Mouse (Mus musculus) brain, embryonic 14.5 days (tissue): Measurements from ENCODE around the gene Eif4g3. TPM values are rescaled to one million over a fixed set of nuclear protein-coding genes. Genes with fewer than 3 reads are reported as not detected.

Source experiments
- DNase-seq: peaks from one replicate; pipeline ENCODE4 v3.0.0-alpha.2; 2011; ENCODE audit warnings: low read depth
- CTCF ChIP-seq: fragments of 200-500 bp; IDR thresholded peaks from 2 replicates; pipeline ENCODE4 v1.5.1; 2012; ENCODE audit warnings: inconsistent platforms, mild to moderate bottlenecking, moderate library complexity, borderline replicate concordance; ENCODE audit not compliant: insufficient read depth, insufficient read length; ENCODE audit errors: extremely low read depth
- POLR2A ChIP-seq: fragments of 200-500 bp; IDR thresholded peaks from 2 replicates; pipeline ENCODE4 v1.6.1; 2012; ENCODE audit warnings: mild to moderate bottlenecking, inconsistent platforms, borderline replicate concordance; ENCODE audit not compliant: poor library complexity, insufficient read depth, insufficient read length, severe bottlenecking; ENCODE audit errors: extremely low read depth
- polyA plus RNA-seq: library from polyadenylated mRNA; depleted of rRNA; stranded (reverse); fragments of >200 nt; gene quantifications from 2 replicates; pipeline ENCODE4 v1.2.3, GENCODE M21; 2012

Gene Eif4g3
- polyA plus RNA-seq, 1 experiment: 149 TPM

DNA sequence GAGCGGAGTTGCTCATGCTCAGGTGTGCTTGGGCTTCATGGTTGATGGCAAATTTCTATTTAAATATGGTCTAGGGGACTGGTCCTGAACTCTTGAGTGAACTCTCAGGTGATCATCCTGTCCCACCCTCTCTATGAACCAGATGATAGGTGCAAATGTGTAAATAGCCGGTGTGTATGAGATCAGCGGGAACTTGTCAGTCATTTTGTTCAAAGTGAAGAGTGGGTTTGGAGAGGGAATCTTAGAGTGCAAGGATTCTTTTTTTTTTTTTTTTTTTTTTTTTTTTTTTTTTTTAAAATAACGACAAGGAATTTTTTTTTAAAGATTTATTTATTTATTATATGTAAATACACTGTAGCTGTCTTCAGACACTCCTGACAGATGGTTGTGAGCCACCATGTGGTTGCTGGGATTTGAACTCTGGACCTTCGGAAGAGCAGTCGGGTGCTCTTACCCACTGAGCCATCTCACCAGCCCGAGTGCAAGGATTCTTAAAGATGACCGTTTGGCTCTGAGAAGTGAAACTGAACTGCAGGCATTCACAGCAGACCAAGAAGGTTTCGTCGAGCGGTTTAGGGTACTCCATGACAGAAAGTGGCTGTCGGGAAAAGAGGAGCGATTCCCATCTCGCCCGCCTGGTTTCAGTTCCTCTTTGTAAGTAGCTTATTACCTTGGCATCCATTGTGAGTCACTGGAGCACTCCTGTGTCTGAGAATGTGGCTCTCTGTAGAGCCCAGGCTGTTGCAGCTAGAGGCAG, 21.1 kb downstream of the Eif4g3 start:
- TF ChIP-seq CTCF (no peak), POLR2A (no peak)
- no peak for DNase-seq

DNA sequence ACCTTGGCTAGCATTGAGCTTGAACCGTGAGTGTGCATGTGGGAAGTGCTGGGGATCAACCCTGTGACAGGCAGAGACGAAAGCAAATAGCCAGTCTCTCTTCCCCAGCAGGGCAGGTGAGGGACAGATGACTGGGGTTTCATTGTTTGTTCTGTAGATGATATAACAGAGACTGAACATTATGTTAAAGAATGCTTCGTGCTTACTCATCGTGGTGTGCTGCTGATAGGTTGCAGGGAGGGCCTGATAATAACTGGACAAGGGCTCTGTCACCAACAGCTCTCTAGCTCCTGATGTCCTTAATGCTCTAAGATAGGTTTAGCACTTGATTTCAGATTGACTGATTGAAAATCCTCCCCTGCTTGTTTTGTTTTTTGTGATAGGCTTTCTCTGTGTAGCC, 23.1 kb downstream of the Eif4g3 start:
- TF ChIP-seq POLR2A: no peak
- no peak for TF ChIP-seq CTCF
- no peak for DNase-seq

DNA sequence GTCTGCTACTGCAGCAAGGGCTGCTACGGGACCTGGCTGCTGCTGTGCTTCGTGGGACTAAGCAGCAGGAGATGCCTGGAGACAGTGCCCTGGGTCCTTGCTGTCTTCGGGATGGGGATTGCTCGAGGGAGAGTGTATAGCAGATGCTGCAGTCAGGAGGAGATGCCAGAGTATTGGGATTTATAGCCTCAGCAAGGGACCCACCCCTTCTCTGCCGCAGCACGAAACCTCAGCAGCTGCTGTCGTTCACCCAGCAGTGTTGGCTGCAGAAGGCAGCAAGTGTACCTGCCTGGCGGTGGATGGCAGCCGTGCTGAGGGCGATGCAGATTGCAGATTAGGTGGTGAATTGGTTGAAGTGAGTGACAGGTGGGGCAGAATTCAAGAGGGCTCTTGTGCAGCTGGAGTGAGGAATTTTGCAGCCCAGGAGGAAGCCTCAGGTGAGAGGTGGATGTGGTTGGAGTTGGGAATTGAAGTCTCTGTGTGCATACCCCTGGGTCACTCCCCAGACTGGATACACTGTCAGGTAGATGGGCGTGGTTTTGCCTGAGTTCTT, 24.3 kb downstream of the Eif4g3 start:
- DNase-seq: no peak
- TF ChIP-seq CTCF (no peak), POLR2A (no peak)

DNA sequence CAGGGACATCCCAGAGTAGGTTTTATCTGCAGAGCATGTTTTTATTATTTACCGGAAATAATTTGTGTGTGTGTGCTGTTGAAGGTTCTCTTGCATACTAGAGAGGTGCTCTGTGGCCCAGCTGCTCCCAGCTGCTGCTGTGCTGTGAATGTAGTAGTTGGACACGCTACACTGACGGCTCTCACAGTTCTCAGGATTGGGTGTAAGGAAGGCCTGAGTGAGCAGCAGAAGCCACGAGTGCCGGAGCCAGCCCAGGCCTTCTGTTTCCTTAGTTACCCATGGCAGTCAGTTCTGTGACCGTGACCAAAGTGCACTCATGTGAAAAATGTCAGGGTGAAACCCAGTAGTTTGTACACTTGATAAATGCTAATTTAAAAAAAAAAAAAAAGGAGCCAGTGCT, 25.2 kb downstream of the Eif4g3 start:
- DNase-seq: no peak
- no peak for TF ChIP-seq CTCF
- no peak for TF ChIP-seq POLR2A

DNA sequence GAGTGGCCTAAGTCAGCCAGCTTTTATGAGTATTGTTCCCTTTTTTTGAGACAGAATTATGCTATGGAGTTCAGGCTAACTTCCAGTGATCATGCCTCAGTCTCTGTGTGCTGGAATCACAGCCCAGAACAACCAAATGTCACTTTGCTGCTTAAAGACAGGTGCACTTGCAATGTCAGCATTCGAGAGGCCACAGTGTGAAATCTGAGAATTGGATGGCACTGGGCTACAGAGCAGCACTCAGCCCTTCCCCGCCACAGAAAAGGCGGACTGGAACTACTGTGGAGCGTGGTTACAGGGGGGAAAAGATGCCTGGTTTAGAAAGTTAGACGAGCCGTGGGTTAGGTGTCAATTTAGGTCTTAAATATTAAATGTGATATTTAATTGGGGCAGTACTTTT, 27.4 kb downstream of the Eif4g3 start:
- DNase-seq: no peak
- TF ChIP-seq CTCF (no peak), POLR2A (no peak)

DNA sequence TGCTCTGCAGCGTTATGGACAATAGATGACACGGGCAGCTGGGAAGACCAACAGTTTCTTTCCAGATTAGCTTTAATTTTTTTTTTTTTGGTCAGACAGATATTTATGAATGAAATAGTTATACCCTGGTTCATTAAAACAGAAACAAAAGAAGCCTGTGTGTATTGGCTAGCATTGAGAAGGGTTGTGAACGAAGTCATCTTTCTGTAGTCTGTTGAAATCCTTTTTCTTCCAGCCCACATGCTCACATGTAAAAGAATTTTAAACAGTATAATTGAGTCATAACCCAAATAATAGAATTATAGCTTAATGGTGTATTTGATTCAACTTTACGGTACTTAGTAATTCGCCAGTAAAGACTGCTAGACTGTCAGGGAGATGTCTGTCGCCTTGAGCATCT, 28.8 kb downstream of the Eif4g3 start:
- TF ChIP-seq CTCF (no peak), POLR2A (no peak)
- no peak for DNase-seq

DNA sequence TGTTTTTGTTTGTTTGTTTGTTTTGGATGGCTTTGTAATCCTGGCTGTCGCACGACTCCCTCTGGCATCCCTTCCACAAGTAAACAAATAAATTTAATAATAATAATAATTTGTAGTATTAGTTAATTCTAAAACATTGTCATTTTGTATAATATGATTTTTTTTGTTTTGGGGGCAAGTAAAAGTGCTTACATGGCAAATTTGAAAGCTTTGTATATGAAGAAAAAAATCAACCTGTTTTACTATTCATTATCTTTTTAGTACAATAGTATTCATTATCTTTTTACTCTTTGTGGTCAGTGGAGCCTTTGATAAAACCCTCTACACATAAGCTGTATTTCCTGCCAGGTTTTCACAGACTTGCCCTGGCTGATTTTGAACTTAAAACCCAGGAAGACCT, 29.9 kb downstream of the Eif4g3 start:
- DNase-seq: no peak
- no peak for TF ChIP-seq POLR2A
- TF ChIP-seq CTCF: no peak

DNA sequence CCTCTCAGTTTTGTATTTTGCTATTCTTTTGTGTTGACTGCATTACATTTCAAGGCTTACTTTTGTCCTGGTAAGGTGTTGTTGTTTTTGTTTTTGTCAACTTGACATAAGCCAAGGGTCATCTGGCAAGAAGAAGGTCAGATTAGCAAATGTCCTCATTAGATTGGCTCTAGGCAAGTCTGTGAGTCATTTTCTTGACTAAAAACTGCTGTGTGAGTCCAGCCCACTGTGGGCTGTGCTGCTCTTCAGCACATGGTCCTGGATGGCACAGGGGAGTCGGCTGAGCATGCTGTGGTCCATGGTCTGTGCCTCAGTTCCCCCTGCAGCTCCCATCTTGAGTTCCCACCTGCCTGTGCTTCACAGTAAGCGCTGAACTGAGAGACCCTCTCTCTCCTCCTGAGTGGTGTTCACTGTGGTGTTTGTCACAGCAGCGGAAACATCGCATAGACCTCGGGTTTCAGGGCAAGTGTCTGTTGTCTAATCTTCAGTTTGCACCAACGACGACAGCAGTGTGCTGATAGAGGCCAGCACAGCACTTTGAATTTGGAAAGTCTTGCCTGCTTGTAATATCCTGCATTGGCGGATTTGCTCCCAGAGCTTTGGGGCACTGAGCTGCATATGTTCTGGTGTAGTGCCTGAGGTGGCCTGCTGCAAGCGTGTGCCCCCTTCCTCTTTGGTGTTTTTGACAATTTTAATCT, 30.7 kb downstream of the Eif4g3 start:
- no peak for DNase-seq
- TF ChIP-seq CTCF: no peak
- no peak for TF ChIP-seq POLR2A

DNA sequence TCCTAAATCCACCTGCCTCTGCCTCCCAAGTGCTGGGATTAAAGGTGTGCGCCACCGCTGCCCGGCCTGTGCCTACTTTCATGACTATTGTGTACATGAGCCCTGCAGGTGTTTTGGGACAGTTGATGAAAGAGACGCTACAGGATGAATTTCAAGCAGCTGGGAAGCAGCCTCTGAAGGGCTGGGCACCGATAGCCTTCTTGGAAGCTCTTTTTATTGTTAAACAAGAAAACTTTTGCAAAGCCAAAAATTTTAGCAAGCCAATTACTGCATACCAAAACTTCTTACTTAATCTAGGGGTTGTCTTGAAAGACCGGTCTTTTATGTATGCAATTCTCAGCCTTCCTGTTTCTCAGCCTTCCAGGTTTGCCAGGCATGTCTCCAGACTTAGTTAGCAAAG, 36.3 kb downstream of the Eif4g3 start:
- no peak for TF ChIP-seq CTCF
- TF ChIP-seq POLR2A: no peak
- DNase-seq: no peak

DNA sequence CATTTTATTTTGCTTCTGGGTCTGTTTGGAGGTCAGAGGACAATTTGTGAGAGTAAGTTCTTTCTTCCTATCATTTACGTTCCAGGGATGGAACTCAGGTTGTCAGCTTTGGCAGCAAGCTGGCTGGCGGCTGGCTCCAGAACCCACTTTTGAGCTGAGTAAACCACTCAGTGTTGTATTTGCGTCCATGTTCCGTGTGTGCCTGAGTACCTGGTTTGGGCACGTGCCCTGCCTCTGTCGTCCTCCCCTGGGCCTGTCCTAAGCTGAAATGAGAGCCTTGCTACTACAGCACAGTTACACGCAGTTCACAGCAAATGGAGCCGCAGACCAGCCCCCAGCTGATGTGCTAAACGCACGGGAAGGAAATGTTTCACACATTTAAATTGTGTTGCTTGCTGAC, 39.0 kb downstream of the Eif4g3 start:
- DNase-seq: no peak
- no peak for TF ChIP-seq CTCF
- no peak for TF ChIP-seq POLR2A

DNA sequence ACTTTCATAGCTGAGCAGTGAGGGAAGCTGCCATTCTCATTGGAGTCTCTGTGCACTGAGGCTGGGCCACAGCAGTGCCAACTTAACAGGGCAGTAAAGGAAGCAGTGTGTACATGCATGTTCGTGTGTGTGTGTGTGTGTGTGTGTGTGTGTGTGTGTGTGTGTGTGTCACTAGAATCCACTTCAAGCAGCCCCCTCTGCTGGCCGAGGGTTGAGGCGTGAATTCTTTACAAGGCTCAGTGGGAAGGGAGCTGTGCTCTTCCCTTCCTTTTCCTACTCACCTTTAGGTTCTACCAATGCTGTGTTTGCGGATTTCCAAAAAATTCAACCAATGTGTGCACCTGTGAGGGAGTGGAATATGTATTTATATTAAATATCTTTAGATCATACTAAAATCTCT, 41.0 kb downstream of the Eif4g3 start:
- TF ChIP-seq POLR2A (no peak), CTCF (peak; percentile 12; the same call in 1 of the 2 replicates)
- DNase-seq: no peak
